ENCODE assay signal across 8 mouse cellular contexts in the genomic region with DNA sequence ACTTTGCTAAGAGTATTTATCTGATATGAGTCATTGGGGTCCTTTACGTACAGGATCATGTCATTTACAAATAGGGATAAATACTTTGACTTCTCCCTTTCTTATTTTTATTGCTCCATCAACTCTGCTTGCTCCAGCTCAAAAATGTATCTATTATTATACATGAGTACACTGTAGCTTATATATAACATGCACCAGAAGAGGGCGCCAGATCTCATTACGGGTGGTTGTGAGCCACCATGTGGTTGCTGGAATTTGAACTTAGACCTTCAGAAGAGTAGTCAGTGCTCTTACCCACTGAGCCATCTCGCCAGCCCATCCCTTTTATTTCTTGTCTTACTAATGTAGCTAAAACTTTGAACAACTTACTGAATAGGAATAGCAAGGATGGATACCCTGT. TPM values are rescaled to one million over a fixed set of nuclear protein-coding genes. Genes with fewer than 3 reads are reported as not detected.
A peak's percentile ranks its signal among the peaks of the same experiment; 100 is the strongest.
DNase-seq lines count a peak whose midpoint lies in the region; TF ChIP-seq lines count a peak whose summit lies in the region.

No protein-coding gene starts in this region.

- no peak for TF ChIP-seq EP300 in CH12.LX (IDR thresholded peaks at IDR 0.05; ENCODE audit: low read length)

- no peaks in the 10 kb centered on the region for H3K27me3 ChIP-seq in CH12.LX (replicated peaks)

- no peak overlapping the region for H3K27ac ChIP-seq in layer of hippocampus, adult 2 months
- no peak overlapping the region for H3K27ac ChIP-seq in CH12.LX (ENCODE audit: insufficient read depth, low read depth)

- no peak overlapping the region for H3K4me2 ChIP-seq in CH12.LX (ENCODE audit: insufficient read depth, low read depth, poor library complexity, severe bottlenecking)

- no peak overlapping the region for H3K9ac ChIP-seq in CH12.LX (ENCODE audit: insufficient read depth, low read depth)

- peak; percentile 21 for TF ChIP-seq RAD21 in CH12.LX (IDR thresholded peaks at IDR 0.05; ENCODE audit: low read depth, low read length)

- in situ Hi-C loops in CH12.LX (cut with MboI; ENCODE audit: low pct_ligation_motif_present, low pct_unique_long_range_greater_than_20kb, low sequenced_read_pairs) = no loop called here

- peak; percentile 59 for TF ChIP-seq CTCF in layer of hippocampus, adult 2 months (conservative IDR thresholded peaks at IDR 0.05)
- TF ChIP-seq CTCF in CH12.LX (conservative IDR thresholded peaks at IDR 0.05 in 1 of 2, IDR thresholded peaks at IDR 0.05 in 1 of 2; ENCODE audit: low read depth in 2 of 2, low read length in 2 of 2) = peak in 1 of 2 experiments; percentile 73; a peak in 2 of 4 replicates

- no peak for TF ChIP-seq POLR2A in CH12.LX (IDR thresholded peaks at IDR 0.05; ENCODE audit: low read depth, low read length)

- H3K36me3 ChIP-seq in CH12.LX (replicated peaks in 1 of 2; ENCODE audit: control insufficient read depth in 1 of 2, insufficient read depth in 1 of 2, low read length in 1 of 2) = peaks cover 0 to 5% of the 10 kb centered on the region in 2 experiments

- no peaks in the 10 kb centered on the region for H3K9me3 ChIP-seq in CH12.LX (replicated peaks; ENCODE audit: low read length)

- DNase-seq in layer of hippocampus, adult 2 months (ENCODE audit: low spot score in 2 of 2) = no peak
- DNase-seq in layer of hippocampus, postnatal 36 days = no peak
- DNase-seq in CH12.LX (ENCODE audit: extremely low read depth) = peak; percentile 53
- peak; percentile 53 for DNase-seq in c-Kit-negative CD71-positive TER-119-positive erythroid progenitor cells, embryonic 14.5 days (ENCODE audit: low read depth, low spot score)
- DNase-seq in spleen, postnatal 10 days (ENCODE audit: low spot score in 2 of 2) = peak; percentile 45 to 78
- DNase-seq in layer of hippocampus, adult 18-20 months (ENCODE audit: low spot score in 2 of 2) = no peak
- DNase-seq in adrenal gland, postnatal 25 days = no peak
- no peak for DNase-seq in gastrocnemius, postnatal 10 days

- no peaks in the 10 kb centered on the region for H3K79me2 ChIP-seq in CH12.LX (replicated peaks; ENCODE audit: control insufficient read depth, extremely low read depth, insufficient read depth, poor library complexity, severe bottlenecking)

- dilution Hi-C loops in CH12.LX (cut with MboI; ENCODE audit: extremely low pct_ligation_motif_present, extremely low pct_unique_long_range_greater_than_20kb, low sequenced_read_pairs) = no loop called here

- no peak overlapping the region for H3K4me3 ChIP-seq in layer of hippocampus, adult 2 months
- no peak overlapping the region for H3K4me3 ChIP-seq in CH12.LX (replicated peaks in 1 of 3; ENCODE audit: low read depth in 2 of 3, low read length in 2 of 3, poor library complexity in 1 of 3)

- H3K4me1 ChIP-seq in CH12.LX (ENCODE audit: control insufficient read depth in 1 of 2, insufficient read depth in 2 of 2) = peaks cover 0 to 26% of the 10 kb centered on the region in 2 experiments; a peak in 2 of 4 replicates

TF ChIP-seq in CH12.LX, 34 proteins besides CTCF, POLR2A, EP300 and RAD21:
- TF ChIP-seq SMC3 (IDR thresholded peaks at IDR 0.05; ENCODE audit: low read depth, low read length) (peak; percentile 30; the same call in 1 of the 2 replicates), ELF1 (IDR thresholded peaks at IDR 0.05; ENCODE audit: low read depth, low read length) (no peak), MAX (IDR thresholded peaks at IDR 0.05; ENCODE audit: low read length) (no peak), JUND (conservative IDR thresholded peaks at IDR 0.05; ENCODE audit: low read depth, low read length) (no peak), MYC (IDR thresholded peaks at IDR 0.05; ENCODE audit: low read depth, low read length) (peak; percentile 73; the same call in 1 of the 2 replicates), CHD2 (IDR thresholded peaks at IDR 0.05; ENCODE audit: low read length) (no peak)

RNA-seq across cellular contexts. Expression of a gene that starts 18.5 kb away (rescaled TPM):
- 1 to 10 TPM; 8.0 to 8.1 TPM for total RNA-seq in layer of hippocampus, adult 2 months (2021)
- total RNA-seq in layer of hippocampus, postnatal 36 days (2021) = 1 to 10 TPM; 6.2 to 9.1 TPM
- total RNA-seq in CH12.LX (2012; rRNA removed) (3.0 and 3.1 TPM in 2 replicates), CH12.LX (2014; rRNA removed) (2.2 and 2.7 TPM in 2 replicates)
- 3.8 and 4.4 TPM in 2 replicates for polyA plus RNA-seq in CH12.LX (2012; ENCODE audit: insufficient read length, low read depth)
- total RNA-seq in layer of hippocampus, adult 18-20 months (2021) = 1 to 10 TPM; 7.3 to 8.2 TPM
- 2.3 and 2.4 TPM in 2 replicates for total RNA-seq in adrenal gland, postnatal 25 days (2021)
- 1 to 10 TPM; 1.6 to 2.6 TPM for total RNA-seq in gastrocnemius, postnatal 10 days (2021)

RNA-seq across cellular contexts. Expression of a gene that starts 55.3 kb away (rescaled TPM):
- 10 to 100 TPM; 46.7 to 48.6 TPM for total RNA-seq in layer of hippocampus, adult 2 months (2021)
- total RNA-seq in layer of hippocampus, postnatal 36 days (2021) = 10 to 100 TPM; 57.4 to 58.7 TPM
- total RNA-seq in CH12.LX (2012; rRNA removed) = 7.8 and 8.0 TPM in 2 replicates
- total RNA-seq in CH12.LX (2014; rRNA removed) = 4.9 and 6.6 TPM in 2 replicates
- 4.3 and 4.9 TPM in 2 replicates for polyA plus RNA-seq in CH12.LX (2012; ENCODE audit: insufficient read length, low read depth)
- total RNA-seq in layer of hippocampus, adult 18-20 months (2021) = 10 to 100 TPM; 51.5 to 52.4 TPM
- total RNA-seq in adrenal gland, postnatal 25 days (2021) = 65.2 and 78.1 TPM in 2 replicates
- 10 to 100 TPM; 27.4 to 31.3 TPM for total RNA-seq in gastrocnemius, postnatal 10 days (2021)

Comparison
In these comparisons a context has a peak if more than half of its experiments do, and no peak if none do; other contexts are left out.
1. DNase-seq: peak in CH12.LX (single experiment), c-Kit-negative CD71-positive TER-119-positive erythroid progenitor cells, embryonic 14.5 days (single experiment) and spleen, postnatal 10 days (2 of 2); none in layer of hippocampus, adult 2 months (0 of 2), layer of hippocampus, postnatal 36 days (0 of 2), layer of hippocampus, adult 18-20 months (0 of 2), adrenal gland, postnatal 25 days (single experiment) and gastrocnemius, postnatal 10 days (single experiment).